Mouse (Mus musculus) stomach, postnatal 0 days (tissue): Measurements from ENCODE around the gene Klhl26.

Experiments
- CTCF ChIP-seq: IDR thresholded peaks from 2 replicates; pipeline ENCODE4 v1.5.1; 2016; ENCODE audit warnings: antibody characterized with exemption, low read depth, mild to moderate bottlenecking, moderate library complexity
- EP300 ChIP-seq: optimal IDR thresholded peaks from 2 replicates; pipeline ENCODE3; 2016; ENCODE audit warnings: antibody characterized with exemption

DNA sequence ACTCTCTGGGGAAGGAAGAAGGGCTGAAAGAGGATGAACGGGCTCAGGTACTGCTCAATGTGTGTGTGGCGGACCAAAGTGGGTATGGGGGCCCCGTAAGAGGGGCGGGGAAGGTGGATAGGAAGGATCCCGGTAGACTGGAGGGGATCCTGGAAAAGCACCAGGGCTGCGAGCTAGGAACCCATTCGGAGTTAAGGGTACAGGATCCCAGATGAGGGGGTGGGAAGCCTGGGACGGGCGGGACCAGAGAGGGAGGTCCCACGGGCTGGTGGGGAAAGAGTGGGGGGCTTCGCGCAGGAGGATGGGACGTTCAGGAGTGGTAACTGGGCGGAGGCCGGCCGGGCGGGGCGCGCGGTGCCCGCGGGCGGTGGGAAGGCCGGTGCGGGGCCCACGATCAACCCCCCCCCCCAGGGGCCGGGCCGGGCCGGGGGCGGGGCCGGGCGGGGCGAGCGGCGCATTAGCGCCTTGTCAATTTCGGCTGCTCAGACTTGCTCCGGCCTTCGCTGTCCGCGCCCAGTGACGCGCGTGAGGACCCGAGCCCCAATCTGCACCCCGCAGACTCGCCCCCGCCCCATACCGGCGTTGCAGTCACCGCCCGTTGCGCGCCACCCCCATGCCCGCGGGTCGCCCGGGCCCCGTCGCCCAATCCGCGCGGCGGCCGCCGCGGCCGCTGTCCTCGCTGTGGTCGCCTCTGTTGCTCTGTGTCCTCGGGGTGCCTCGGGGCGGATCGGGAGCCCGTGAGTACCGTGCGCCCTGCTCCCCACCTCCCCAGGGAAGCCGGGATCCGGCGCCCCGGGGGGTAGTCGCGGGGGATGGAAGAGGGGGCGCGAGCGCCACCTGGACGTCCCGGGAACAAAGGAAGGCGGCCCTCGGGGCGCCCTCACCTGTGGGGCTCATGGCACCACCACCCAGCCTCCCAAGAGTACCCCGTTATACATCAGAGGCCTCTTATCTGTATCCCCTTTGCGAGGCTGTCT, 16.2 kb upstream of the Klhl26 start, which contains the start of gene Crlf1:
- TF ChIP-seq CTCF (no peak), EP300 (no peak)
